ENCODE assay signal across 18 mouse cellular contexts in genomic region chr13:56664256-56665170, GRCm38 (mm10). TPM values are rescaled to one million over a fixed set of nuclear protein-coding genes. Genes with fewer than 3 reads are reported as not detected.
DNase-seq lines count a peak whose midpoint lies in the region; ATAC-seq lines count a peak whose summit lies in the region.
"Had no signal": no experiment of that assay in that cellular context is flagged by ENCODE, and none has a peak within 500 bp of the region (broad histone marks: within the 10 kb centered on the region; RNA-seq: fewer than 3 reads in every experiment).

No protein-coding gene starts in this region.

- H3K9ac ChIP-seq in kidney, embryonic 14.5 days (ENCODE audit: low read depth, low read length) = peak overlapping the region; percentile 7; the same call in 1 of the 2 replicates
- no peak overlapping the region for H3K9ac ChIP-seq in forebrain, embryonic 16.5 days (replicated peaks; ENCODE audit: low read depth, low read length)
- H3K9ac ChIP-seq: forebrain, embryonic 13.5 days; hindbrain, embryonic 13.5 days; limb, embryonic 15.5 days had no signal

- 0 out of 2 replicates have a peak, but pooled peaks have one; percentile 47 for ATAC-seq in kidney, embryonic 14.5 days (ENCODE audit: low FRiP score, low TSS enrichment)
- ATAC-seq in forebrain, embryonic 16.5 days = no peak
- ATAC-seq: forebrain, embryonic 13.5 days had no signal

- H3K36me3 ChIP-seq in kidney, embryonic 14.5 days (ENCODE audit: control insufficient read depth, insufficient read depth, low read length) = no peaks in the 10 kb centered on the region
- H3K36me3 ChIP-seq in limb, embryonic 10.5 days = no peaks in the 10 kb centered on the region
- H3K36me3 ChIP-seq in forebrain, embryonic 16.5 days (ENCODE audit: control insufficient read depth, insufficient read depth) = no peaks in the 10 kb centered on the region
- H3K36me3 ChIP-seq: G1E; hindbrain, embryonic 13.5 days; limb, embryonic 15.5 days had no signal

- no peaks in the 10 kb centered on the region for H3K27me3 ChIP-seq in kidney, embryonic 14.5 days (ENCODE audit: control insufficient read depth, insufficient read depth, low read length)
- no peaks in the 10 kb centered on the region for H3K27me3 ChIP-seq in limb, embryonic 10.5 days (ENCODE audit: low read depth, poor library complexity, severe bottlenecking)
- H3K27me3 ChIP-seq in forebrain, embryonic 16.5 days (replicated peaks; ENCODE audit: control insufficient read depth, insufficient read depth, low read length) = no peaks in the 10 kb centered on the region
- H3K27me3 ChIP-seq: forebrain, embryonic 13.5 days had no signal

- H3K4me3 ChIP-seq in kidney, embryonic 14.5 days (ENCODE audit: low read length) = no peak overlapping the region
- H3K4me3 ChIP-seq in limb, embryonic 10.5 days = no peak overlapping the region
- no peak overlapping the region for H3K4me3 ChIP-seq in forebrain, embryonic 16.5 days (replicated peaks; ENCODE audit: low read length)
- H3K4me3 ChIP-seq: forebrain, embryonic 13.5 days; hindbrain, embryonic 13.5 days; layer of hippocampus, adult 2 months; limb, embryonic 15.5 days had no signal

- H3K9me3 ChIP-seq in kidney, embryonic 14.5 days (ENCODE audit: control insufficient read depth, low read length) = no peaks in the 10 kb centered on the region
- H3K9me3 ChIP-seq in limb, embryonic 10.5 days (replicated peaks) = no peaks in the 10 kb centered on the region
- no peaks in the 10 kb centered on the region for H3K9me3 ChIP-seq in forebrain, embryonic 16.5 days (ENCODE audit: control insufficient read depth, low read length)
- H3K9me3 ChIP-seq: forebrain, embryonic 13.5 days; hindbrain, embryonic 13.5 days; limb, embryonic 15.5 days had no signal

- DNase-seq in cerebellum, adult 18-20 months = peak; percentile 23 to 26
- DNase-seq in cerebellum, adult 11-12 months = no peak
- no peak for DNase-seq in kidney, postnatal 10 days
- DNase-seq in limb, embryonic 10.5 days (ENCODE audit: low spot score) = no peak
- no peak for DNase-seq in layer of hippocampus, adult 18-20 months (ENCODE audit: low spot score in 2 of 2)
- no peak for DNase-seq in kidney, adult 18-20 months
- DNase-seq: B cell, adult 2 months; kidney, adult 8-10 months; lung, adult 18-20 months; retina, postnatal 1 day had no signal

- H3K27ac ChIP-seq in kidney, embryonic 14.5 days (ENCODE audit: low read depth, low read length) = no peak overlapping the region
- 0 out of 2 replicates have a peak overlapping the region, but pooled peaks have one; percentile 42 for H3K27ac ChIP-seq in limb, embryonic 10.5 days
- no peak overlapping the region for H3K27ac ChIP-seq in forebrain, embryonic 16.5 days (ENCODE audit: low read length)
- H3K27ac ChIP-seq: forebrain, embryonic 13.5 days; hindbrain, embryonic 13.5 days; layer of hippocampus, adult 2 months; limb, embryonic 15.5 days; stomach, postnatal 0 days had no signal

- 67% methylated on average over 17 of the region's 17 CpGs for WGBS in kidney, embryonic 14.5 days
- 74% methylated on average over 17 of the region's 17 CpGs for WGBS in limb, embryonic 10.5 days
- 80% methylated on average over 17 of the region's 17 CpGs for WGBS in forebrain, embryonic 16.5 days

- no peak overlapping the region for H3K4me2 ChIP-seq in kidney, embryonic 14.5 days (replicated peaks; ENCODE audit: low read depth, low read length)
- H3K4me2 ChIP-seq in forebrain, embryonic 16.5 days (ENCODE audit: low read length) = no peak overlapping the region
- H3K4me2 ChIP-seq: forebrain, embryonic 13.5 days; hindbrain, embryonic 13.5 days; limb, embryonic 15.5 days had no signal

- no peaks in the 10 kb centered on the region for H3K4me1 ChIP-seq in kidney, embryonic 14.5 days (ENCODE audit: control insufficient read depth, insufficient read depth, low read length)
- H3K4me1 ChIP-seq in limb, embryonic 10.5 days = peaks cover 7% of the 10 kb centered on the region; the same call in 1 of the 2 replicates
- no peaks in the 10 kb centered on the region for H3K4me1 ChIP-seq in forebrain, embryonic 16.5 days (replicated peaks; ENCODE audit: control insufficient read depth, insufficient read depth, low read length)
- H3K4me1 ChIP-seq: forebrain, embryonic 13.5 days; hindbrain, embryonic 13.5 days had no signal

RNA-seq across cellular contexts. Expression of gene Smad5, which starts 38.3 kb away (rescaled TPM):
- 32.9 and 62.2 TPM in 2 replicates for polyA plus RNA-seq in kidney, embryonic 14.5 days (2014; fragmentation: Nextera tagmentation; extraction: Ambion mirVana)
- polyA plus RNA-seq in limb, embryonic 10.5 days (2016; fragmentation: Nextera tagmentation; extraction: Ambion mirVana) = 42.1 and 52.3 TPM in 2 replicates
- 10 to 100 TPM; 26.0 to 26.4 TPM for total RNA-seq in layer of hippocampus, adult 18-20 months (2021)
- polyA plus RNA-seq in forebrain, embryonic 16.5 days (2015; fragmentation: Nextera tagmentation; extraction: Ambion mirVana) = 32.9 and 37.6 TPM in 2 replicates

RNA-seq across cellular contexts. Expression of gene Tgfbi, which starts 55.2 kb away (rescaled TPM):
- 76.2 and 105 TPM in 2 replicates for polyA plus RNA-seq in kidney, embryonic 14.5 days (2014; fragmentation: Nextera tagmentation; extraction: Ambion mirVana)
- polyA plus RNA-seq in limb, embryonic 10.5 days (2016; fragmentation: Nextera tagmentation; extraction: Ambion mirVana) = 26.3 and 38.9 TPM in 2 replicates
- total RNA-seq in layer of hippocampus, adult 18-20 months (2021) = 1 to 10 TPM; 2.4 to 3.2 TPM
- polyA plus RNA-seq in forebrain, embryonic 16.5 days (2015; fragmentation: Nextera tagmentation; extraction: Ambion mirVana) = 3.8 and 4.7 TPM in 2 replicates
- total RNA-seq: G1E had no signal

Comparison
In these comparisons a context has a peak if more than half of its experiments do, and no peak if none do; other contexts are left out.
1. DNase-seq: peak in cerebellum, adult 18-20 months (2 of 2); none in cerebellum, adult 11-12 months (single experiment), kidney, postnatal 10 days (single experiment), limb, embryonic 10.5 days (single experiment), layer of hippocampus, adult 18-20 months (0 of 2) and kidney, adult 18-20 months (single experiment).